ENCODE assay signal across 8 mouse cellular contexts in genomic region chr4:132352739-132353138, GRCm38 (mm10). TPM values are rescaled to one million over a fixed set of nuclear protein-coding genes. Genes with fewer than 3 reads are reported as not detected.
A peak's percentile ranks its signal among the peaks of the same experiment; 100 is the strongest.
DNase-seq lines count a peak whose midpoint lies in the region; ATAC-seq lines count a peak whose summit lies in the region.

No protein-coding gene starts in this region.

- ATAC-seq in hindbrain, embryonic 12.5 days (ENCODE audit: low FRiP score) = no peak
- no peak for ATAC-seq in liver, embryonic 12.5 days
- ATAC-seq in neural tube, embryonic 15.5 days (ENCODE audit: low FRiP score) = no peak

- 0% methylated on average over 14 of the region's 14 CpGs for WGBS in hindbrain, embryonic 12.5 days
- WGBS in liver, embryonic 12.5 days (ENCODE audit: insufficient replicate concordance) = 0% methylated on average over 14 of the region's 14 CpGs
- 0% methylated on average over 14 of the region's 14 CpGs for WGBS in neural tube, embryonic 15.5 days

- peak; percentile 36 to 74 for DNase-seq in adrenal gland, adult (ENCODE audit: inconsistent age in 2 of 2, low spot score in 1 of 2)
- DNase-seq in adrenal gland, adult 8-10 months = no peak
- peak; percentile 15 for DNase-seq in thymus, postnatal 14 days
- DNase-seq in thymus, postnatal 4 days = no peak
- DNase-seq in layer of hippocampus, postnatal 25 days (ENCODE audit: extremely low spot score in 1 of 2, low spot score in 1 of 2) = no peak

- peaks cover 24% of the 10 kb centered on the region for H3K36me3 ChIP-seq in hindbrain, embryonic 12.5 days
- peaks cover 48% of the 10 kb centered on the region for H3K36me3 ChIP-seq in liver, embryonic 12.5 days
- H3K36me3 ChIP-seq in neural tube, embryonic 15.5 days = peaks cover 12% of the 10 kb centered on the region

- H3K9me3 ChIP-seq in hindbrain, embryonic 12.5 days (replicated peaks) = no peaks in the 10 kb centered on the region
- no peaks in the 10 kb centered on the region for H3K9me3 ChIP-seq in liver, embryonic 12.5 days (replicated peaks)
- no peaks in the 10 kb centered on the region for H3K9me3 ChIP-seq in neural tube, embryonic 15.5 days (replicated peaks)

- H3K4me2 ChIP-seq in hindbrain, embryonic 12.5 days (replicated peaks) = peak overlapping the region; percentile 85
- peak overlapping the region; percentile 82 for H3K4me2 ChIP-seq in liver, embryonic 12.5 days
- H3K4me2 ChIP-seq in neural tube, embryonic 15.5 days = peak overlapping the region; percentile 90

- peak overlapping the region; percentile 93 for H3K27ac ChIP-seq in hindbrain, embryonic 12.5 days
- H3K27ac ChIP-seq in liver, embryonic 12.5 days = peak overlapping the region; percentile 97
- H3K27ac ChIP-seq in neural tube, embryonic 15.5 days (replicated peaks) = peak overlapping the region; percentile 93

- H3K4me1 ChIP-seq in hindbrain, embryonic 12.5 days = peaks cover 18% of the 10 kb centered on the region
- peaks cover 56% of the 10 kb centered on the region for H3K4me1 ChIP-seq in liver, embryonic 12.5 days
- peaks cover 26% of the 10 kb centered on the region for H3K4me1 ChIP-seq in neural tube, embryonic 15.5 days

- H3K9ac ChIP-seq in hindbrain, embryonic 12.5 days = peak overlapping the region; percentile 88
- peak overlapping the region; percentile 94 for H3K9ac ChIP-seq in liver, embryonic 12.5 days
- H3K9ac ChIP-seq in neural tube, embryonic 15.5 days (replicated peaks) = peak overlapping the region; percentile 79

- H3K27me3 ChIP-seq in hindbrain, embryonic 12.5 days = no peaks in the 10 kb centered on the region
- H3K27me3 ChIP-seq in liver, embryonic 12.5 days (replicated peaks) = no peaks in the 10 kb centered on the region
- H3K27me3 ChIP-seq in neural tube, embryonic 15.5 days (replicated peaks) = no peaks in the 10 kb centered on the region

- peak overlapping the region; percentile 73 for H3K4me3 ChIP-seq in hindbrain, embryonic 12.5 days
- peak overlapping the region; percentile 78 for H3K4me3 ChIP-seq in liver, embryonic 12.5 days
- H3K4me3 ChIP-seq in neural tube, embryonic 15.5 days (replicated peaks) = peak overlapping the region; percentile 86

RNA-seq across cellular contexts. Expression of gene Rcc1, which starts 0.7 kb away (rescaled TPM):
- 10 to 100 TPM; 12.7 to 18.0 (median 15.7) TPM for total RNA-seq in adrenal gland, adult 8-10 months (2022)
- polyA plus RNA-seq in hindbrain, embryonic 12.5 days (2016; fragmentation: Nextera tagmentation; extraction: Ambion mirVana) = 65.8 and 67.5 TPM in 2 replicates
- polyA plus RNA-seq in liver, embryonic 12.5 days (2016; fragmentation: Nextera tagmentation; extraction: Ambion mirVana) = 91.9 and 102 TPM in 2 replicates
- 28.2 and 45.5 TPM in 2 replicates for polyA plus RNA-seq in neural tube, embryonic 15.5 days (2015; fragmentation: Nextera tagmentation; extraction: Ambion mirVana)
- total RNA-seq in layer of hippocampus, postnatal 25 days (2021) = 10 to 100 TPM; 11.1 to 13.1 TPM

RNA-seq across cellular contexts. Expression of gene Trnau1ap, which starts 23.4 kb away (rescaled TPM):
- total RNA-seq in adrenal gland, adult 8-10 months (2022) = 10 to 100 TPM; 29.4 to 44.1 (median 41.8) TPM
- 80.1 and 80.6 TPM in 2 replicates for polyA plus RNA-seq in hindbrain, embryonic 12.5 days (2016; fragmentation: Nextera tagmentation; extraction: Ambion mirVana)
- polyA plus RNA-seq in liver, embryonic 12.5 days (2016; fragmentation: Nextera tagmentation; extraction: Ambion mirVana) = 48.2 and 50.8 TPM in 2 replicates
- 69.9 and 70.3 TPM in 2 replicates for polyA plus RNA-seq in neural tube, embryonic 15.5 days (2015; fragmentation: Nextera tagmentation; extraction: Ambion mirVana)
- 10 to 100 TPM; 19.6 to 23.2 TPM for total RNA-seq in layer of hippocampus, postnatal 25 days (2021)

RNA-seq across cellular contexts. Expression of gene Rab42, which starts 49.6 kb away (rescaled TPM):
- total RNA-seq in adrenal gland, adult 8-10 months (2022) = 1 to 10 TPM; 2.6 to 5.1 (median 3.9) TPM
- polyA plus RNA-seq in hindbrain, embryonic 12.5 days (2016; fragmentation: Nextera tagmentation; extraction: Ambion mirVana) = 0.96 and 1.5 TPM in 2 replicates
- polyA plus RNA-seq in liver, embryonic 12.5 days (2016; fragmentation: Nextera tagmentation; extraction: Ambion mirVana) = 0.61 and 1.0 TPM in 2 replicates
- 3.4 and 3.5 TPM in 2 replicates for polyA plus RNA-seq in neural tube, embryonic 15.5 days (2015; fragmentation: Nextera tagmentation; extraction: Ambion mirVana)
- total RNA-seq in layer of hippocampus, postnatal 25 days (2021) = 1 to 10 TPM; 1.7 TPM

Comparison
In these comparisons a context has a peak if more than half of its experiments do, and no peak if none do; other contexts are left out.
1. DNase-seq: peak in adrenal gland, adult (2 of 2) and thymus, postnatal 14 days (single experiment); none in adrenal gland, adult 8-10 months (single experiment), thymus, postnatal 4 days (single experiment) and layer of hippocampus, postnatal 25 days (0 of 2).
2. Peak in every context shown above with its lines, with median percentiles within 50 percentile points of each other: H3K27ac ChIP-seq, H3K4me2 ChIP-seq, H3K4me3 ChIP-seq and H3K9ac ChIP-seq.